Mouse (Mus musculus): Measurements from ENCODE around the gene Sema4f.

- peak; percentile 44 for TF ChIP-seq CTCF (IDR thresholded peaks at IDR 0.05; ENCODE audit: low read depth)
- TF ChIP-seq EP300 (IDR thresholded peaks at IDR 0.05; ENCODE audit: low read depth) = no peak
These were observed 58.8 kb downstream of the Sema4f start for GRCm38 (mm10) chr6:82880807-82881206.

Measured in liver, embryonic 14.5 days (tissue).